Mouse (Mus musculus) central nervous system, embryonic 18 days (tissue): ENCODE results near the gene Zfp366. TPM values are rescaled to one million over a fixed set of nuclear protein-coding genes. Genes with fewer than 3 reads are reported as not detected.

Experiments used
- polyA plus RNA-seq: library from polyadenylated mRNA; depleted of rRNA; stranded (reverse); fragments of >200 nt; gene quantifications from 2 replicates; pipeline ENCODE4 v1.2.3, GENCODE M21; 2012; rRNA removed

Zfp366 gene
- 1.6 and 2.1 TPM in 2 replicates for polyA plus RNA-seq

DNA sequence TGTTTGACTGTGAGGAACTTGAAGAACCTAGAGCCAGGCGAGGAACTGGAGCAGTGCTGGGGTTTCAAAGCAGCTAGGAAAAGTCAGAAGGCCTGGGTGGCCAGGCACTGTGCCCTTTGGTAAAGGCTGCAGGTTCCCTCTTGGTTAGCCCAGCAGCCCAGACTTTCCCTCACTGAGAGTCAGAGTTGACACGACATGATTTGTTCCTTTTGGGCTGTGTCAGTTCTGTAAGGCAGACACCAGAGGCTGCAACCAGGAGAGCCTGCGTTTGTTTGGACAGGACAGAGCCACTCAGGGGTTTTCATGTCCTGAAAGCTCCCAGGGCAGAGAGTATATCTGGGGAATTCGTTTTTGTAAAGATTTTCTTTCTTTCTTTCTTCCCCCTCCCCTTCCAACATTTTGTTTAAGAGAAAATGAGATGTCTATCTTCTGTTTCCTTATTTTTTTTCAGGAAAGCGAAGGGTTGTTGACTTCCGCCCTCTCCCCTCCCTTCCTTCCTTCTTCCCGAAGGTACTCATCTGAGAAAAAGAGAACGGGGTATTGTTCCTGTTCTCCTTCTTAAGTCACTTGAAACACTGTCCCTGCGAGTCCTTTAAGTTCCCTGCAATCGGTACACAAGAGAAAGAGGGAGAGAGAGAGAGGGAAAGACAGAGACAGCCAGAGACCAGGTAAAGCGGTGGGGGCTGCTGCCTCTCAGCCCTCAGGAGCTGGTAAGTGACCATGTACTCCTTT is at the start of gene Zfp366:
Gene Zfp366 (plus strand): TSS at position 669 of the 732 bp plus-strand sequence.

Other genes starting within 250 kb of the Zfp366 start
- gene 1700024P04Rik, start 200.3 kb upstream of the Zfp366 start, polyA plus RNA-seq: not detected in 2 replicates
- 34.5 and 38.1 TPM in 2 replicates for gene Ptcd2, start 159.9 kb downstream of the Zfp366 start, polyA plus RNA-seq
- gene Mrps27, start 160.0 kb downstream of the Zfp366 start, polyA plus RNA-seq: 30.7 and 32.5 TPM in 2 replicates